Mouse (Mus musculus): ENCODE results near the gene Esrrg. TPM values are rescaled to one million over a fixed set of nuclear protein-coding genes. Genes with fewer than 3 reads are reported as not detected.

The Esrrg gene
- polyA plus RNA-seq, 1 experiment from 2014 or later = 34.2 TPM

- Histone ChIP-seq H3K4me3 (ENCODE audit: low read depth, low read length) (no peak overlapping the region), H3K36me3 (ENCODE audit: control insufficient read depth, insufficient read depth, low read length) (no peaks in the 10 kb centered on the region), H3K9me3 (replicated peaks; ENCODE audit: control insufficient read depth, low read length) (no peaks in the 10 kb centered on the region), H3K4me2 (no peak overlapping the region), H3K27me3 (ENCODE audit: control insufficient read depth, insufficient read depth, low read length) (no peaks in the 10 kb centered on the region), H3K9ac (ENCODE audit: low read depth, low read length) (no peak overlapping the region), H3K4me1 (ENCODE audit: control insufficient read depth, insufficient read depth, low read length) (0 out of 2 replicates have a peak, but pooled peaks cover 2% of the 10 kb centered on the region), H3K27ac (ENCODE audit: low read depth, low read length) (no peak overlapping the region)
- 79% methylated on average over 20 of the region's 20 CpGs for WGBS (ENCODE audit: insufficient replicate concordance)
- no peak for ATAC-seq (replicated peaks; ENCODE audit: insufficient number of reproducible peaks, low FRiP score, low TSS enrichment)
These were observed 367.1 kb downstream of the Esrrg start for GRCm38 (mm10) chr1:187975465-187976352.

GRCm38 (mm10) chr1:187976353-187976730 is 367.8 kb downstream of the Esrrg start:
- WGBS (ENCODE audit: insufficient replicate concordance) = 62% methylated on average over 9 of the region's 9 CpGs
- H3K27me3 ChIP-seq (ENCODE audit: control insufficient read depth, insufficient read depth, low read length) = no peaks in the 10 kb centered on the region
- no peak overlapping the region for H3K4me2 ChIP-seq
- no peaks in the 10 kb centered on the region for H3K36me3 ChIP-seq (ENCODE audit: control insufficient read depth, insufficient read depth, low read length)
- no peaks in the 10 kb centered on the region for H3K9me3 ChIP-seq (replicated peaks; ENCODE audit: control insufficient read depth, low read length)
- no peaks in the 10 kb centered on the region for H3K4me1 ChIP-seq (ENCODE audit: control insufficient read depth, insufficient read depth, low read length)
- H3K4me3 ChIP-seq (ENCODE audit: low read depth, low read length) = no peak overlapping the region
- ATAC-seq (replicated peaks; ENCODE audit: insufficient number of reproducible peaks, low FRiP score, low TSS enrichment) = no peak
- H3K27ac ChIP-seq (ENCODE audit: low read depth, low read length) = no peak overlapping the region
- no peak overlapping the region for H3K9ac ChIP-seq (ENCODE audit: low read depth, low read length)

GRCm38 (mm10) chr1:187981028-187981427 is 372.4 kb downstream of the Esrrg start:
- H3K9me3 ChIP-seq (replicated peaks; ENCODE audit: control insufficient read depth, low read length) = no peaks in the 10 kb centered on the region
- 77% methylated on average over 2 of the region's 2 CpGs for whole genome bisulfite sequencing (ENCODE audit: insufficient replicate concordance)

GRCm38 (mm10) chr1:187983177-187983576 is 374.6 kb downstream of the Esrrg start:
- H3K4me2 ChIP-seq = no peak overlapping the region
- H3K9me3 ChIP-seq (replicated peaks; ENCODE audit: control insufficient read depth, low read length) = no peaks in the 10 kb centered on the region
- no peaks in the 10 kb centered on the region for H3K36me3 ChIP-seq (ENCODE audit: control insufficient read depth, insufficient read depth, low read length)
- WGBS (ENCODE audit: insufficient replicate concordance) = 48% methylated on average over 4 of the region's 4 CpGs
- no peak overlapping the region for H3K9ac ChIP-seq (ENCODE audit: low read depth, low read length)
- ATAC-seq (replicated peaks; ENCODE audit: insufficient number of reproducible peaks, low FRiP score, low TSS enrichment) = no peak
- no peak overlapping the region for H3K27ac ChIP-seq (ENCODE audit: low read depth, low read length)
- no peaks in the 10 kb centered on the region for H3K27me3 ChIP-seq (ENCODE audit: control insufficient read depth, insufficient read depth, low read length)
- no peak overlapping the region for H3K4me3 ChIP-seq (ENCODE audit: low read depth, low read length)
- no peaks in the 10 kb centered on the region; the same call in 1 of the 2 replicates for H3K4me1 ChIP-seq (ENCODE audit: control insufficient read depth, insufficient read depth, low read length)

More at GRCm38 (mm10) chr1:187981028-187981427, 372.4 kb downstream of the Esrrg start:
- Histone ChIP-seq H3K4me3 (ENCODE audit: low read depth, low read length) (no peak overlapping the region), H3K27me3 (ENCODE audit: control insufficient read depth, insufficient read depth, low read length) (no peaks in the 10 kb centered on the region), H3K4me1 (ENCODE audit: control insufficient read depth, insufficient read depth, low read length) (no peaks in the 10 kb centered on the region; the same call in 1 of the 2 replicates), H3K36me3 (ENCODE audit: control insufficient read depth, insufficient read depth, low read length) (no peaks in the 10 kb centered on the region), H3K27ac (ENCODE audit: low read depth, low read length) (no peak overlapping the region), H3K4me2 (no peak overlapping the region), H3K9ac (ENCODE audit: low read depth, low read length) (no peak overlapping the region)
- ATAC-seq (replicated peaks; ENCODE audit: insufficient number of reproducible peaks, low FRiP score, low TSS enrichment) = no peak

- no peaks in the 10 kb centered on the region for H3K36me3 ChIP-seq (ENCODE audit: control insufficient read depth, insufficient read depth, low read length)
- H3K9ac ChIP-seq (ENCODE audit: low read depth, low read length) = no peak overlapping the region
- H3K9me3 ChIP-seq (replicated peaks; ENCODE audit: control insufficient read depth, low read length) = no peaks in the 10 kb centered on the region
- H3K4me2 ChIP-seq = no peak overlapping the region
- no peaks in the 10 kb centered on the region for H3K27me3 ChIP-seq (ENCODE audit: control insufficient read depth, insufficient read depth, low read length)
- H3K4me3 ChIP-seq (ENCODE audit: low read depth, low read length) = no peak overlapping the region
- no peaks in the 10 kb centered on the region for H3K4me1 ChIP-seq (ENCODE audit: control insufficient read depth, insufficient read depth, low read length)
- ATAC-seq (replicated peaks; ENCODE audit: insufficient number of reproducible peaks, low FRiP score, low TSS enrichment) = no peak
- no peak overlapping the region for H3K27ac ChIP-seq (ENCODE audit: low read depth, low read length)
These were observed 381.6 kb downstream of the Esrrg start for GRCm38 (mm10) chr1:187990161-187990560.

- peak overlapping the region; percentile 76 for H3K9ac ChIP-seq (ENCODE audit: low read depth, low read length)
- no peaks in the 10 kb centered on the region for H3K27me3 ChIP-seq (ENCODE audit: control insufficient read depth, insufficient read depth, low read length)
- under 1% methylated on average over 39 of the region's 39 CpGs for WGBS (ENCODE audit: insufficient replicate concordance)
- H3K27ac ChIP-seq (ENCODE audit: low read depth, low read length) = peak overlapping the region; percentile 71
- no peaks in the 10 kb centered on the region for H3K9me3 ChIP-seq (replicated peaks; ENCODE audit: control insufficient read depth, low read length)
- no peaks in the 10 kb centered on the region for H3K36me3 ChIP-seq (ENCODE audit: control insufficient read depth, insufficient read depth, low read length)
- H3K4me2 ChIP-seq = peak overlapping the region; percentile 70
- H3K4me3 ChIP-seq (ENCODE audit: low read depth, low read length) = peak overlapping the region; percentile 61
- ATAC-seq (replicated peaks; ENCODE audit: insufficient number of reproducible peaks, low FRiP score, low TSS enrichment) = peak; percentile 86
- 0 out of 2 replicates have a peak, but pooled peaks cover 1% of the 10 kb centered on the region for H3K4me1 ChIP-seq (ENCODE audit: control insufficient read depth, insufficient read depth, low read length)
These were observed 389.2 kb downstream of the Esrrg start for GRCm38 (mm10) chr1:187997584-187998338.

GRCm38 (mm10) chr1:187999121-187999520 is 390.5 kb downstream of the Esrrg start:
- Histone ChIP-seq H3K27ac (ENCODE audit: low read depth, low read length) (peak overlapping the region; percentile 64; the same call in 1 of the 2 replicates), H3K9ac (ENCODE audit: low read depth, low read length) (peak overlapping the region; percentile 61), H3K4me2 (peak overlapping the region; percentile 63), H3K27me3 (ENCODE audit: control insufficient read depth, insufficient read depth, low read length) (no peaks in the 10 kb centered on the region), H3K4me3 (ENCODE audit: low read depth, low read length) (peak overlapping the region; percentile 45), H3K4me1 (ENCODE audit: control insufficient read depth, insufficient read depth, low read length) (peaks cover 6% of the 10 kb centered on the region; the same call in 1 of the 2 replicates), H3K9me3 (replicated peaks; ENCODE audit: control insufficient read depth, low read length) (no peaks in the 10 kb centered on the region), H3K36me3 (ENCODE audit: control insufficient read depth, insufficient read depth, low read length) (no peaks in the 10 kb centered on the region)
- no peak for ATAC-seq (replicated peaks; ENCODE audit: insufficient number of reproducible peaks, low FRiP score, low TSS enrichment)
- 46% methylated on average over 4 of the region's 4 CpGs for WGBS (ENCODE audit: insufficient replicate concordance)

GRCm38 (mm10) chr1:188000189-188000588 is 391.6 kb downstream of the Esrrg start:
- Histone ChIP-seq H3K4me1 (ENCODE audit: control insufficient read depth, insufficient read depth, low read length) (peaks cover 9% of the 10 kb centered on the region; the same call in 1 of the 2 replicates), H3K36me3 (ENCODE audit: control insufficient read depth, insufficient read depth, low read length) (no peaks in the 10 kb centered on the region), H3K9me3 (replicated peaks; ENCODE audit: control insufficient read depth, low read length) (no peaks in the 10 kb centered on the region), H3K9ac (ENCODE audit: low read depth, low read length) (0 out of 2 replicates have a peak overlapping the region, but pooled peaks have one; percentile 16), H3K27me3 (ENCODE audit: control insufficient read depth, insufficient read depth, low read length) (no peaks in the 10 kb centered on the region), H3K4me2 (peak overlapping the region; percentile 63), H3K4me3 (ENCODE audit: low read depth, low read length) (peak overlapping the region; percentile 45), H3K27ac (ENCODE audit: low read depth, low read length) (no peak overlapping the region)
- WGBS (ENCODE audit: insufficient replicate concordance) = 53% methylated on average over 8 of the region's 8 CpGs
- no peak for ATAC-seq (replicated peaks; ENCODE audit: insufficient number of reproducible peaks, low FRiP score, low TSS enrichment)

All from heart, embryonic 11.5 days (tissue).